Mouse (Mus musculus): ENCODE results near the gene Bicc1.

DNA sequence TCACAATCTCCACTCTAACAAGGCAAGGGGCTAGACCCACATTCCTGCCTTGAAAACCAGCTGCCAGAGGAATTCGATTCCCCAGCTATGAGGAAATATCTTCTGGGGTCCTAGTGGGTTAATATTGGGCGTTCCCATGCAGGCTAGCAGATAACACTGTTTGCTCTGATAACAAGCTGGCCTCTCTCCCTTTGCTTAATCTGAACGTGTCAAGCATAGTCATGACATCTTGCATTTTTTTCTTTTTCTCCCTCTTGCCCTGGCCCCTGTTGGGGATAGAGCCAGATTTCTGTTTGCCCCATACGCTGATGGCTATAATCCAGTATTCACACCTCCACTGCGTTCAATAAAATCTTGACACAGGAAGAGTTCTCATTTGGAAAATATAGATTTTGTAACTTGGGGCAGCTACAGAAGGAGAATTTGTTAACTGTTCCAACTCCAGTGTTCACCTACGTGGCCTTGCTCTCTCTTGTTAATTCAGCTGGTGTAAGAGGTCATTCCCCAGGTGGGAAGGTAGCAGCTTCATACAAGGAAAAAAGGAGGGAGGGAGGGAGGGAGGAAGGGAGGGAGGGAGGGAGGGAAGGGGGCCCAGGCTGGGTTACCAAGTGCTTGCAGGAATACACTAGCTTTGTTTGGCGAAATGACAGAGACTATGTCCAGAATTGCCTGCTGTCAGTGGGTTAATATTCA is 24.0 kb upstream of the Bicc1 start:
- TF ChIP-seq EP300 (IDR thresholded peaks at IDR 0.05; ENCODE audit: insufficient read depth, low read depth, low read length) (no peak), CTCF (IDR thresholded peaks at IDR 0.05) (no peak)

Data from heart, adult 2 months (tissue).